Mouse (Mus musculus): ENCODE results near the gene 4930407I10Rik. TPM values are rescaled to one million over a fixed set of nuclear protein-coding genes. Genes with fewer than 3 reads are reported as not detected.

4930407I10Rik gene
- polyA plus RNA-seq, 2 experiments: 0.06 TPM; not detected in 1

DNA sequence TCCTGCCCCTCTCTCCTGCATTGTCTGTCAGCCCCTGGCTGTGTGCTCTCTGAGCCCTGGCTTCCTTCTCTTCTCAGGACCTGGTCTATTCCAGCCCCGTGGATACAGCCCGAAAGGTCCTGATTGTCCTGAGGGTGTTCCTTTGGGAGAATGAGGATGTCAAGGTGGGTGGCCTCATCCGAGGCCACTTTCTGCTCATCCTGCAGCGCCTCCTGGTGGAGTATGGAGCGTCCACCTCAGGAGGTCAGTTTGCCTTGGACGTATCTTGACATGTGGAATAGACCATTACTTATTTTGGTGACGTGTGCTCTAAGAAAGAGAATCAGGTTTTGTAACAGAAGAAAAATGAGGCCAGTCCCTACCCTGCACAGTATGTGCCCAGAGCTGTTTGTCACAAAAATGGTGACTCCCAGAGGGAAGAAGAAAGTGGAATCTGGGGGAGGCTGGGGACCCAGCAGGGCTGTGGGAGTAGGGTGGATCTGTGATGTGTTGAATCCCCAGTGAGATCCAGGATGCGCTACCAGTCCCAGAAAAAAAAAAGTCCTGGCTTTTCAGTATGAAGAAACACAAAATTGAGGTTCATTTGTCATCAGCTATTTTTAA is 48.1 kb downstream of the 4930407I10Rik start:
- Histone ChIP-seq H3K27ac (replicated peaks; ENCODE audit: low read depth, low read length) (no peak overlapping the region), H3K9me3 (ENCODE audit: control insufficient read depth, low read length) (no peaks in the 10 kb centered on the region), H3K4me1 (ENCODE audit: control insufficient read depth, insufficient read depth, low read length) (no peaks in the 10 kb centered on the region), H3K9ac (ENCODE audit: low read depth, low read length, severe bottlenecking) (no peak overlapping the region), H3K27me3 (ENCODE audit: control insufficient read depth, insufficient read depth, low read length) (no peaks in the 10 kb centered on the region), H3K4me3 (replicated peaks; ENCODE audit: low read length) (no peak overlapping the region), H3K4me2 (replicated peaks; ENCODE audit: low read depth, low read length, severe bottlenecking) (no peak overlapping the region), H3K36me3 (ENCODE audit: control insufficient read depth, insufficient read depth, low read length) (no peaks in the 10 kb centered on the region)
- ATAC-seq (ENCODE audit: low FRiP score, low read depth) (no peak), DNase-seq (ENCODE audit: low spot score) (no peak)
- WGBS: 19% methylated on average over 8 of the region's 8 CpGs
- no peak for TF ChIP-seq POLR2A (IDR thresholded peaks at IDR 0.05; ENCODE audit: borderline replicate concordance, extremely low read depth, insufficient read depth, insufficient read length)

Other genes starting within 250 kb of the 4930407I10Rik start
- gene Tob2, start 200.4 kb upstream of the 4930407I10Rik start, polyA plus RNA-seq (2012; rRNA removed): 23.7 and 28.1 TPM in 2 replicates
- gene Tob2, start 200.4 kb upstream of the 4930407I10Rik start, polyA plus RNA-seq (2014; fragmentation: Nextera tagmentation; extraction: Ambion mirVana): 23.4 and 24.7 TPM in 2 replicates
- gene Phf5a, start 187.2 kb upstream of the 4930407I10Rik start, polyA plus RNA-seq (2012; rRNA removed): 91.7 and 96.8 TPM in 2 replicates
- gene Phf5a, start 187.2 kb upstream of the 4930407I10Rik start, polyA plus RNA-seq (2014; fragmentation: Nextera tagmentation; extraction: Ambion mirVana): 159 and 163 TPM in 2 replicates
- 158 and 183 TPM in 2 replicates for gene Aco2, start 186.8 kb upstream of the 4930407I10Rik start, polyA plus RNA-seq (2012; rRNA removed)
- 127 and 134 TPM in 2 replicates for gene Aco2, start 186.8 kb upstream of the 4930407I10Rik start, polyA plus RNA-seq (2014; fragmentation: Nextera tagmentation; extraction: Ambion mirVana)
- 20.5 and 25.0 TPM in 2 replicates for gene Polr3h, start 132.9 kb upstream of the 4930407I10Rik start, polyA plus RNA-seq (2012; rRNA removed)
- gene Polr3h, start 132.9 kb upstream of the 4930407I10Rik start, polyA plus RNA-seq (2014; fragmentation: Nextera tagmentation; extraction: Ambion mirVana): 69.1 and 71.6 TPM in 2 replicates
- gene Csdc2, start 122.4 kb upstream of the 4930407I10Rik start, polyA plus RNA-seq (2012; rRNA removed): 16.2 and 23.6 TPM in 2 replicates
- 13.5 and 14.3 TPM in 2 replicates for gene Csdc2, start 122.4 kb upstream of the 4930407I10Rik start, polyA plus RNA-seq (2014; fragmentation: Nextera tagmentation; extraction: Ambion mirVana)
- gene Pmm1, start 98.2 kb upstream of the 4930407I10Rik start, polyA plus RNA-seq (2012; rRNA removed): 40.7 and 41.5 TPM in 2 replicates
- 33.3 and 34.8 TPM in 2 replicates for gene Pmm1, start 98.2 kb upstream of the 4930407I10Rik start, polyA plus RNA-seq (2014; fragmentation: Nextera tagmentation; extraction: Ambion mirVana)
- gene 1700029P11Rik, start 78.6 kb upstream of the 4930407I10Rik start, polyA plus RNA-seq (2012; rRNA removed): not detected in 2 replicates
- not detected in 2 replicates for gene 1700029P11Rik, start 78.6 kb upstream of the 4930407I10Rik start, polyA plus RNA-seq (2014; fragmentation: Nextera tagmentation; extraction: Ambion mirVana)
- 29.3 and 37.2 TPM in 2 replicates for gene Xrcc6, start 71.3 kb upstream of the 4930407I10Rik start, polyA plus RNA-seq (2012; rRNA removed)
- 71.8 and 74.0 TPM in 2 replicates for gene Xrcc6, start 71.3 kb upstream of the 4930407I10Rik start, polyA plus RNA-seq (2014; fragmentation: Nextera tagmentation; extraction: Ambion mirVana)
- gene Desi1, start 25.3 kb upstream of the 4930407I10Rik start, polyA plus RNA-seq (2012; rRNA removed): 30.5 and 34.8 TPM in 2 replicates
- gene Desi1, start 25.3 kb upstream of the 4930407I10Rik start, polyA plus RNA-seq (2014; fragmentation: Nextera tagmentation; extraction: Ambion mirVana): 26.3 and 29.8 TPM in 2 replicates
- 155 and 182 TPM in 2 replicates for gene Snu13, start 11.6 kb upstream of the 4930407I10Rik start, polyA plus RNA-seq (2012; rRNA removed)
- 268 and 280 TPM in 2 replicates for gene Snu13, start 11.6 kb upstream of the 4930407I10Rik start, polyA plus RNA-seq (2014; fragmentation: Nextera tagmentation; extraction: Ambion mirVana)
- gene Mei1, start 10.8 kb downstream of the 4930407I10Rik start, polyA plus RNA-seq (2012; rRNA removed): 0.14 and 0.16 TPM in 2 replicates
- gene Mei1, start 10.8 kb downstream of the 4930407I10Rik start, polyA plus RNA-seq (2014; fragmentation: Nextera tagmentation; extraction: Ambion mirVana): 0.12 TPM in 1 of 2 replicates, not detected in the other
- 39.6 and 40.7 TPM in 2 replicates for gene Ccdc134, start 68.8 kb downstream of the 4930407I10Rik start, polyA plus RNA-seq (2012; rRNA removed)
- gene Ccdc134, start 68.8 kb downstream of the 4930407I10Rik start, polyA plus RNA-seq (2014; fragmentation: Nextera tagmentation; extraction: Ambion mirVana): 26.4 and 28.3 TPM in 2 replicates
- gene Srebf2, start 88.0 kb downstream of the 4930407I10Rik start, polyA plus RNA-seq (2012; rRNA removed): 131 and 253 TPM in 2 replicates
- gene Srebf2, start 88.0 kb downstream of the 4930407I10Rik start, polyA plus RNA-seq (2014; fragmentation: Nextera tagmentation; extraction: Ambion mirVana): 122 and 125 TPM in 2 replicates
- gene Shisa8, start 153.7 kb downstream of the 4930407I10Rik start, polyA plus RNA-seq (2012; rRNA removed): 1.1 and 1.5 TPM in 2 replicates
- gene Shisa8, start 153.7 kb downstream of the 4930407I10Rik start, polyA plus RNA-seq (2014; fragmentation: Nextera tagmentation; extraction: Ambion mirVana): 0.41 and 0.54 TPM in 2 replicates
- 0.29 and 0.46 TPM in 2 replicates for gene Tnfrsf13c, start 165.2 kb downstream of the 4930407I10Rik start, polyA plus RNA-seq (2012; rRNA removed)
- 0.22 and 0.29 TPM in 2 replicates for gene Tnfrsf13c, start 165.2 kb downstream of the 4930407I10Rik start, polyA plus RNA-seq (2014; fragmentation: Nextera tagmentation; extraction: Ambion mirVana)
- gene Cenpm, start 185.6 kb downstream of the 4930407I10Rik start, polyA plus RNA-seq (2012; rRNA removed): 39.4 and 43.3 TPM in 2 replicates
- 57.7 and 59.3 TPM in 2 replicates for gene Cenpm, start 185.6 kb downstream of the 4930407I10Rik start, polyA plus RNA-seq (2014; fragmentation: Nextera tagmentation; extraction: Ambion mirVana)
- 0.35 and 0.40 TPM in 2 replicates for gene 1500009C09Rik, start 193.2 kb downstream of the 4930407I10Rik start, polyA plus RNA-seq (2012; rRNA removed)
- gene 1500009C09Rik, start 193.2 kb downstream of the 4930407I10Rik start, polyA plus RNA-seq (2014; fragmentation: Nextera tagmentation; extraction: Ambion mirVana): not detected in 2 replicates
- gene Sept3, start 215.7 kb downstream of the 4930407I10Rik start, polyA plus RNA-seq (2012; rRNA removed): 23.7 and 26.6 TPM in 2 replicates
- gene Sept3, start 215.7 kb downstream of the 4930407I10Rik start, polyA plus RNA-seq (2014; fragmentation: Nextera tagmentation; extraction: Ambion mirVana): 12.0 and 13.3 TPM in 2 replicates
- gene Wbp2nl, start 239.8 kb downstream of the 4930407I10Rik start, polyA plus RNA-seq (2012; rRNA removed): 0.24 and 0.47 TPM in 2 replicates
- not detected in 2 replicates for gene Wbp2nl, start 239.8 kb downstream of the 4930407I10Rik start, polyA plus RNA-seq (2014; fragmentation: Nextera tagmentation; extraction: Ambion mirVana)

Measured in limb, embryonic 14.5 days (tissue).